In genomic region chr8:121820840-121821239, GRCm38 (mm10) we compare ENCODE assay signal across 17 mouse cellular contexts.
"Had no signal": no experiment of that assay in that cellular context is flagged by ENCODE, and none has a peak within 500 bp of the region (broad histone marks: within the 10 kb centered on the region; RNA-seq: fewer than 3 reads in every experiment).

No protein-coding gene starts in this region.

- ATAC-seq: hindbrain, embryonic 16.5 days; inflammation-experienced regulatory T-cells, adult 6 months; intestine, embryonic 15.5 days; intestine, postnatal 0 days had no signal

- DNase-seq: gastrocnemius, adult 2 months; gastrocnemius, postnatal 10 days; gastrocnemius, postnatal 25 days; heart, adult 2 months; heart, postnatal 14 days; heart, postnatal 4 days; kidney, adult 18-20 months; kidney, adult 8-10 months; kidney, postnatal 10 days; kidney, postnatal 25 days; kidney, postnatal 4 days; liver; liver, embryonic 13.5 days had no signal
